In the genomic region with DNA sequence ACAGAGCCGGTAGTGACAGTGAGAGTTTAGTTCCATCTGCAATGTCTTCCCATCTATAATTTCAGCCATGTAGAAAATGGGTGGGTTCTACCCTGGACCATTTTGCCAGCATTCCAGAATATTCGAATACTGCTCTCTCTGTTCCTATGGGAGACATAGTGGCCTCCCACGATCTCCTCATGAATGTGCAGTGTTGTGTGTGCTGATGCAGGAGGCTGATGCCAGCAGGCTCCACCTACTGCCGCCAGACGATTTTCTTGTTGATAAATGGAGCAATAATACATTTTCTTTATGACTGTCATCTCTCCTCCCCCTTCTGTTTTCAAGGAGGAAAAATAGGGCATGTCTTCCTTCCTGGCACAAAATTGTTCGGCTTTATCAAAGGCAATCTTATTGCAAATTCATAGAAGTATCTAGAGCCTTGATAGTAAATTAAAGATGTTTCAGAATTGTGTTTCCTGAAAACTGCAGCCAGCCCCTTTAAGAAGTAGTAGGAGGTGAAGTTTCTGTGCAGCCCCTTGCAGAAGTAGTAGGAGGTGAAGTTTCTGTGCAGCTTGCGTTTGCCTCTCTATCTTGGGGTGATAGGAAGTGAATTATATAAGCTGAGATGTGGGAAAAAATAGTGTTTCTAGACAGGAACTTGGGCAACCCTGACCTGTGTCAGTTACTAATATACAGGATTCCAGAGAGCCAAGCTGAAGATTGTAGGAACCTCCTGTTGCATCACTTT, we compare ENCODE assay signal across 21 mouse cellular contexts.
A peak's percentile ranks its signal among the peaks of the same experiment; 100 is the strongest.
DNase-seq lines count a peak whose midpoint lies in the region; ATAC-seq and TF ChIP-seq lines count a peak whose summit lies in the region.
"Had no signal": no experiment of that assay in that cellular context is flagged by ENCODE, and none has a peak within 500 bp of the region (broad histone marks: within the 10 kb centered on the region; RNA-seq: fewer than 3 reads in every experiment).

No protein-coding gene starts in this region.

- peak; percentile 82 for ATAC-seq in frontal cortex, adult (ENCODE audit: low TSS enrichment)
- ATAC-seq: activated CD4-positive, CD25-positive, alpha-beta regulatory T cell, adult 4 months; forebrain, embryonic 14.5 days; forebrain, postnatal 0 days; hindbrain, embryonic 16.5 days had no signal

- H3K27ac ChIP-seq in layer of hippocampus, adult 2 months, result peak overlapping the region; percentile 48
- H3K27ac ChIP-seq: embryonic facial prominence, embryonic 12.5 days; embryonic facial prominence, embryonic 15.5 days; hindbrain, embryonic 10.5 days; hindbrain, embryonic 13.5 days had no signal

- no peak for TF ChIP-seq CTCF in layer of hippocampus, adult 2 months (conservative IDR thresholded peaks at IDR 0.05)

- H3K4me3 ChIP-seq in layer of hippocampus, adult 2 months, result no peak overlapping the region
- H3K4me3 ChIP-seq: embryonic facial prominence, embryonic 12.5 days; embryonic facial prominence, embryonic 15.5 days; hindbrain, embryonic 10.5 days; hindbrain, embryonic 13.5 days had no signal

- no peak for DNase-seq in frontal cortex, postnatal 25 days (ENCODE audit: low spot score in 2 of 2)
- peak in 1 of 2 experiments; percentile 26 for DNase-seq in layer of hippocampus, adult 2 months (ENCODE audit: low spot score in 2 of 2)
- DNase-seq in layer of hippocampus, adult 11-12 months (ENCODE audit: low spot score), result no peak
- peak; percentile 12 to 23 for DNase-seq in right cerebral cortex, adult 2 months (ENCODE audit: low spot score in 2 of 2)
- no peak for DNase-seq in right cerebral cortex, postnatal 10 days (ENCODE audit: low spot score in 2 of 2)
- no peak for DNase-seq in adrenal gland, postnatal 25 days
- DNase-seq: adrenal gland, adult 8-10 months; adrenal gland, postnatal 36 days; cerebellum, adult 11 months; forebrain, postnatal 0 days; gastrocnemius, postnatal 10 days; heart, adult 18-20 months; heart, postnatal 36 days had no signal

Comparison
In these comparisons a context has a peak if more than half of its experiments do, and no peak if none do; other contexts are left out.
1. DNase-seq: peak in right cerebral cortex, adult 2 months (2 of 2); none in frontal cortex, postnatal 25 days (0 of 2), layer of hippocampus, adult 11-12 months (single experiment), right cerebral cortex, postnatal 10 days (0 of 2) and adrenal gland, postnatal 25 days (single experiment).